Mouse (Mus musculus) left cerebral cortex, adult 18-20 months (tissue): ENCODE results near the gene Acsbg1. TPM values are rescaled to one million over a fixed set of nuclear protein-coding genes. Genes with fewer than 3 reads are reported as not detected.
"Not testable (repeated sequence)": the region's sequence is repeated elsewhere in the genome, so short reads cannot be mapped to it uniquely, and the experiment has no call there.

ENCODE experiments used
- DNase-seq, 2 experiments: peaks; one replicate each; pipeline ENCODE4 v3.0.0; 2021 to 2022; ENCODE audit warnings: low spot score in 2 of 2, mixed read lengths in 1 of 2
- long read RNA-seq, 2 experiments: library from polyadenylated mRNA; stranded (forward); transcript quantifications; one replicate each; pipeline ENCODE4 v2.0.0; 2021
- total RNA-seq, 2 experiments: library from RNA; stranded (reverse); gene quantifications; 2 replicates each; pipeline ENCODE4 v1.2.3; 2021

The Acsbg1 gene
- 100 to 1,000 TPM; 109 to 126 TPM for total RNA-seq
- long read RNA-seq, experiment 1, transcript Acsbg1-201 (14 exons, 2,880 nt) = major isoform, 273 of 307 reads
- long read RNA-seq, experiment 1, partial matches to known transcripts = 25 of 307 reads
- long read RNA-seq, experiment 1, other reads (novel, unspliced or antisense) = 9 of 307 reads
- long read RNA-seq, experiment 2, transcript Acsbg1-201 (14 exons, 2,880 nt) = major isoform, 323 of 364 reads
- long read RNA-seq, experiment 2, partial matches to known transcripts = 29 of 364 reads
- long read RNA-seq, experiment 2, other reads (novel, unspliced or antisense) = 12 of 364 reads

DNA sequence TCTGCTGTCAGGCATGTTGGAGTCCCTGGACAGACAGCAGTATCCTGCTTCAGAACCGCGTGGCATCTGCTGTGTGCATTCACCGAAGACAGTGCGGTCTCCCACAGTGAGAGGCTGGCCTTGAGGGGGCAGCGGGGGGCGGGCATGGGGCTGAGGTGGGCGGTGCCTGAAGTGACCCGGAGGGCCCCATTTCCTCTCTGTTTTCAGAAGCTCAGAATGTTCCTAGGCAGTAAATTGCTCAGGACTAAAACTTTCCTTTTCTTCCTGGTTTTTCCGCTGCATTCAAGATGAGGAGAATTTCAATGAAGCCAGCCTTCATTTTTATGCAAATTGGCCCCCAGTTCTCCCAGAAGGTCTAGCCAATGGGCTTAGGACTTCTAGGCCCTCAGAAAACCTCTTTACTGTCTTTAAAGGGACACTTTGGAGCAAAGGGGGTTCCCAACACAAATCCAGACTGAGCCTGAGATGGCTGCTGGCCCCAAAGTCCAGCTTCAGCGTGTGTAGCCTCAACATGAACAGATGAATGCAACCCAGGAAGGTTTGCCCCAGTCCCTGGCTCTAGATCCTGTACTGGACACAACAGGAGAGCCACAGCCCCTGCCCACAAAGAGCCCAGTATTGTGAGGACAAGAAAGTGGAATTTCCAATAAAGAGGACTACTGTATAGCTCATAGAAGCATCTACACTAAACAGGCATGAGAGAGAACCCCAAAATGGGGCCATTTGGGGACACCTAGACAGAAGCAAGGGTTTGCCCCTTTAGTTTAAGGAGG lies at the start of gene Acsbg1:
Gene Acsbg1, minus strand, starts transcription at position 266 of the 773 bp plus-strand sequence.
- DNase-seq = no peak

DNA sequence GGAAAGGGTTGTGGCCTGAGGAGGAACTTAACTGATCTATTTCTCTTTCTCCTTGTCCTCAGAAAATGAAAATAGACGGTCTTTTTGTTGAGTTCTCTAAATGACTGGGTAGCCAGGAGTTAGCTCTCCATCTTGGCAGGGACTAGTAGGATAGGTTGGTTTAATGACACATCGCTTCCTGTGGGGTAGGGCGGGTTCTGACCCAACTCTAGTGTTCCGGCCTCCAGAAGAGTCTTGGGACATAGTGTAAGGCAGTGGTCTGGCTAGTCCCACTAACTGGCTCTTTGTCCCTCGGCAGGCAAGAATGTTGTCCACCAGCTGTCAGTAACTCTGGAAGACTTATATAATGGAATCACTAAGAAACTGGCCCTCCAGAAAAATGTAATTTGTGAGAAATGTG lies 46.4 kb upstream of the Acsbg1 start:
- DNase-seq = no peak

DNA sequence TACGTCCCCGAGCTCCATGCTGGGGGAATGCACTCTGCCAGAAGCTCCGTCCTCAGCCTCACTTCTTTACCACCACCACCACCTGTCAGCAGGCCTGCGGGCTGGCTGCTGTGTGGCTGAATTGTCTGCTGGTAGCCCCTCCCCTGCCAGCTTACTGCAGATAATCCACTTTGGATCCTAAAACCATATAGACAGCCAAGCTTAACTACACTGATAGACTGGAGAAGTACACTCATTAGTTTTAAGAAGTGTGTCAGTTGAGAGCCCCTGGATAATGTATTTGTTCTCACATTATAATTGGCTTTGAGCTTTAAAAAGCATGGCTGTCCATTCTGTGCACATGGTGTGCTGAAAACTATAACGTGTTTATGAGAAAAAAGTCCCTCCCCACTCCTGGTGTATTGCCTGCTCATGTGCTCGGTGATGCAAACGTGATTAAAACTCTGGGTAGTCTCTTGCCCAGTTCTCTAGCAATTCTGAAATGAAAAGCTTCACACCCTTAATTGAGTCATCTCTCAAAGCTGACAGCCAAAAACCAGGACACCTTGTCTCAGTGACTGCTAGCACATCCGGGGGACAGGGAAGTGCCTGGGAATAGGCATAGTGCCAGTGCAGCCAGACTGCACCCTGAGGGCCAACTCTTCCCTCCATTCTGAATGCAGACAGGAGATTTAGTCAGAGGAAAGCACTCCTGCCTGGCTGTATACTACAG lies 45.8 kb upstream of the Acsbg1 start:
- DNase-seq = peak in 1 of 2 experiments; percentile 25

DNA sequence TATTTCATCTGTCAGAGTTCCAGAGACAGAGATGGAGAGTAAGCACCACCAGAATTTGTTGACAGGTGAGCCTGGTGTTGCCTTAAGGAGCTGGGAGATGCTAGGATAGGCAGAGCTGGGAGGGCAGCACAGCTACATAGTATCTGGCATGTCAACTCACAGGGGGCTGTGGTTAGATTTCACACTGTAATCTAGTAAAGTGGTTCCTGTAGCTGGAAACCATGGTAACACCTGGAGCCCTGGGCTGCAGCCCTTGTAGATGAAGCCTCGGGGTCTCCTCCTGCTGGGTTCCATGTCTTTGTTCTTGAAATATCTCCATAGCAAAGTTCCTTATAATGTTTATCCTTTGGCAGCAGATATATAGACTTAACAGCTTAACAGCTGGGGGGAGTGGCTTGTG lies 43.9 kb upstream of the Acsbg1 start:
- no peak for DNase-seq

DNA sequence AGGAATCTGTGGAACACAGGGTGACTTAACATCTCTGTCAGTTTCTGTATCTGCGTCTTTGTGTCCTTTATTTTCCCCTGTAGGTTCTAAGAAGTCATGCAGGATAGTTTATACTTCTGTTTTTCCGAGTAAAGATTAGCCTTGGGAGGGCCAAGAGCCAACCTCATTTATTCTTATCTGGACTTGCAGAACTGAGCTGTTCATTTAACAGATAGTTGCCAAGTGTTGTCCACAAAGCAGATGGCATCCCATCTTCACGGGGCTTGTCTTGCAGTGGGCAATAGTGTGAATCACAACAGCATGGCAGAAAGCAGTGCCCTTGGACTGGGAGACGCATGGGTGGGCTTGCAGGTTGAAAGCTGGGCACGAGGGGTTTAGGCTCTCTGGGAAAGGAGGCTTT lies 42.7 kb upstream of the Acsbg1 start:
- no peak for DNase-seq

DNA sequence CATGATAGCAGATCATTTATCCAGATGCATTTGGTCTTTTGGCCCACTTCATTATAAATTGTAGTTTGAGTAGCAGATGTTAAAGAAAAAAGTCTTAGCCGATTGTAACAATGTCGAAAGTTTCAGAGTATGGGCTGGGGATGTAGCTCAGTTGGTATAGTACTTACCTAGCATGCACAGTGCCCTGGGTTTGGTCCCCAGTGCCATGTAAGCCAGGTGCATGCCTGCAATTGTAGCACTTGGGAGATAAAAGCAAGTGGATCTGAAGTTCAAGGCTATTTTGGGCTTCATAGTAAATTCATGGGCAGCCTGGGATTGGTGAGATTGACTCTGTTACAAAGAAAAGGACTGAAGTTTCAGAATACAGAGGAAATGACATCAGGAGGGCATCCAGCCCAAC lies 40.9 kb upstream of the Acsbg1 start:
- DNase-seq = no peak

DNA sequence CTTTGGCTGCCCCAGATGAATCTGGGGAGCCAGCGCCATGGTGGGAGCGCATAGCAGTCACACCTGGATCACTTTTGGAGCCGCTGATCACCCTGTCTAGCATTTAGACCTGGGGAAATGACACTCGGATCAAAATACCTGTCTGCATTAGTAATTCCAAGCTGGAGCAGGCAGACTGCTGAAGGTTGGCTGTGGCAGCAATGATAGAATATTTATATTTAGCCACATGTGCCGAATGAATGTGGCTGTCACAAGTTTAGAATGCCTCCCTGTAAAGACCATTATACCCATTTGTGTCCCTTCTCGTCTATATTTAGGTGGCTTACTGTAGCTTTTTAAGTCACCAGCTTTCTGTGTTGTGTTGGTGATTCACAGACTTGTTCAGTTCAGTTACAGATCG lies 39.1 kb upstream of the Acsbg1 start:
- DNase-seq = no peak

- DNase-seq = peak; percentile 24 to 50
Observed at GRCm38 (mm10) chr9:54700174-54700475, 38.5 kb upstream of the Acsbg1 start.

GRCm38 (mm10) chr9:54699345-54700173 lies 37.9 kb upstream of the Acsbg1 start:
- peak; percentile 74 to 81 for DNase-seq

- no peak for DNase-seq
Observed at GRCm38 (mm10) chr9:54699087-54699344, 37.3 kb upstream of the Acsbg1 start.

DNA sequence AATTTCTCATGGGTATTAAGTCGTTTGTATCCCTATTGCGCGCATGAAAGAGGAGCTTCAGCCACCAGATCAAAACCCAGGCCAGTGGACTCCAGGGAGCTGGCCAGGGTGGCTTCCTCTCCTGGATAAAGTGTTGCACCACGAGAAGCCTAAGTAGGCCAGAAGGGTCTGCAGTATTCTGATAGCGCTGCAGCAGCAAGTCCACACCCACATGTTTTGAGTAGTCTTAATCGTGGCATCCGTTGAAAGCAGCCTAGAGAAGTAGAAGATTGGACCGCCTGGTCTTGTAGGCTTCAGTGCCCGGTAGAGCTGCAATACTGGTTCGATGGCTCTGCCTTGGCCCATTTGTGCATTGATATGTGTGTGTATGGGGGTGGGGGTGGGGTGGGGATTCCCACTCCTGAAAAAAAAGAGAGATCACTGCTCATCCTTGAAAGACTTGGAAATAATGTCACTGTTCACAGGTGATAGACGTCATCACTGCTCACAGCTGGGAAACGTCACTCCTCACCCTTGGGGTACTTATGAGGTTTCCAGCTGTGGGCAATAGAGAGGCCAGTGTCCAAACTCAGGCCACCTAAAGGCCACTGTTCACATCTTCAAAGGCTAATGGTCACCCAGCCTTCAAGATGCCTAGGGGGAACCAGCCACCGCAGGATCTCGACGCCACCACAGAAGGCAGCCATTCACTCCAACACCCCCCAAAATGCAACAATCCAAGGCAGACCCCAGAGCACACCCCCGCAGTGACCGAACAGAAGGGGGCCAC lies 36.8 kb upstream of the Acsbg1 start, which contains the start of gene Dnaja4:
Gene Dnaja4, plus strand, starts transcription at position 556 of the 769 bp plus-strand sequence.
- no peak for DNase-seq

GRCm38 (mm10) chr9:54691241-54691805 lies 29.7 kb upstream of the Acsbg1 start:
- not testable (repeated sequence) for DNase-seq

GRCm38 (mm10) chr9:54690697-54691096 lies 29.0 kb upstream of the Acsbg1 start:
- not testable (repeated sequence) for DNase-seq

DNA sequence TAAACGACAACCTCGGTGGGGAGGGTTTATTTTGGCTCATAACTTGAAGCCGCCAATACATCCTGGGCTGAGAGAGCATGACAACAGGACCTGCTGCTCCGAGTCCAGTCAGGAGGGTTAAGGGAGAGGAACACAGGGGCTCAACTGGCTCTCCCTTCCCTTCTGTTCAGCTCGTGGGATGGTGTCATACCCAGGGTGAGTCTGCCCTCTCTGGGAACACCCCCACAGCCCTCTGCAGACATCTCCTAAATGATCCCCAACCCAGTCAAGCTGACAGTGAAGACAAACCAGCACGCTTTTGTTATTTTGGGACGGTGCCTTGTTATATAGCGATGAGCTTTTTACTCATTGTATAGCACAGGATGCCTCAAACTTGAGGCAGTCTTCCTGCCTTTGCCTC lies 27.8 kb upstream of the Acsbg1 start:
- DNase-seq = no peak

DNA sequence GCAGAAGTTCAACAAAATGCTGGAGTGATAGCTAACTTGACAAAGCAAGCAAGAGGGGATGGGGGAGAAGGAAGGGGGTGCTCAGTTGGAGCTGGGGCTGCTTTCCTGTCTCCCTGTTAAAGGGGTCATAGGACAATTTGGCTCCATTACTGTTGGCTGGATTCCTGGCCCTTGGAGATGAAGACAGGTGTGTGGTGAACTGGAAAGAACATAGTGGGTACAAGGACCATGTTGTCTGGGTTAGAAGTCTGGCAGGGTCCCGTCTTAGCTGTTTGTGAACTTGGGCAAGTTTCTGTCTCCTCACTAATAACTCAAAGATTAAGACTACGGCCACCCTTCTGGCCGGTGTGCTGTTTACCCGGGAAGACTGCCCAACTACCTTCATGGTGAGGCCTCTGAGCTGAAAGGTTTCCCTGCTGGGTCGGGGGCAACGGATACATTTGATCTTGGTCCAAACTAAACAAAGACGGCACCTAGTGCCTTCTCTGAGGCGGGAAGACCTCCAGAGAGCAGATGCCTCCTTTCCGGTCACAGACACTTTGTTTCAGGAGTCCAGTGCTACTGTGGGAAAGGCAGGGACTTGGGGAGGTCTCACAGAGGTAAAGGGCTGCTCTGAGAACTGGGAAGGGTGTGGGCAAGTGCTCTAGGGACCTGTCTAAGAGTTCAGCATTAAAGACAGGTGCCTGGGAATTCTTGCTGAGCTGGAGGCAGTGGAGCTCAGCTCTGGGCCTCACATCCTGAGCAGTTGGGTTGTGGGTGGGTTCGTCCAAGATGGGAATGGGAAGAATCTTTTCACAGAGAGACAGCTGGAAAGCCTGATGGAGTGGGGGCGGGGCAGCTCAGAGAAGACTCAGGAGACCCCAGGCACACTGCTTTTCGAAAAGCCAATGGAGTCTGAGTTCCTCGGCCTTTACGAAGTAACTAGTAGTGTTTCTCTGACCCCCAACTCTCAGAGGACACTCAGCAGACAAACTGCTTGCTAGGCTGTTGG lies 25.9 kb upstream of the Acsbg1 start:
- no peak for DNase-seq

DNA sequence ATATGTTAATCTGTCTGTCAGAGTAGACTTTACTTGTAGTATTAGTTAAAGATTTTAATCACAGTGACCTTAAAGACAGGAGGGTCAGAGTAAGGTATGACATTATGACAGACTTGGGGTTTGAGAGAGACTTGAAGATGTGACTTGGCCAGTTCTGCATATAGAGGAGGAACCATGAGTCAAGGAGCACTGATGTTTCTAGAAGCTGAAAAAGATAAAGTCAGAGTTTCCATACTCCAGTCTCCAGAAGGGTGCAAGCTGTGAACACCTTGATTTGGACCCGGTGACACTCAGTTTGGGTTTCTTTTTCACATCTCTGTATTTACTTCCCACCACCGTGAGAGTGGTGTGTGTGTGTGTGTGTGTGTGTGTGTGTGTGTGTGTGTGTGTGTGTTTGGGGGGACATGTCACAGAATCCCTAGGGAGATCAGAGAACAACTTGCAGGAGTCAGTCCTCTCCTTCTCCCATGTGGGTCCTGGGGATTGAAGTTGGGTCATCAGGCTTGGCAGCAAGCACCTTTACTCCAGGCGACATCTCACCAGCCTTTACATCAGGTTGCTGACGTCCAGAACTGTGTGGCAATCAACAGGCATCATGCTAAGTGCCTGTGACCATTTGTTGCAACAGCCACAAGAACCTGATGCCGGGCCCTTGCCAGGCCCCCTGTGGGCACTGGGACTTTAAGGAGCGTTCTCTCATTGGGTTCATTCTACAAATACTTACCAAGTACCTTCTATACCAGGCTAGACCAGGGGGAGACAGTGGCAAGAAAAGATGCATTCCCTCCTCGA lies 22.3 kb upstream of the Acsbg1 start:
- DNase-seq = no peak

DNA sequence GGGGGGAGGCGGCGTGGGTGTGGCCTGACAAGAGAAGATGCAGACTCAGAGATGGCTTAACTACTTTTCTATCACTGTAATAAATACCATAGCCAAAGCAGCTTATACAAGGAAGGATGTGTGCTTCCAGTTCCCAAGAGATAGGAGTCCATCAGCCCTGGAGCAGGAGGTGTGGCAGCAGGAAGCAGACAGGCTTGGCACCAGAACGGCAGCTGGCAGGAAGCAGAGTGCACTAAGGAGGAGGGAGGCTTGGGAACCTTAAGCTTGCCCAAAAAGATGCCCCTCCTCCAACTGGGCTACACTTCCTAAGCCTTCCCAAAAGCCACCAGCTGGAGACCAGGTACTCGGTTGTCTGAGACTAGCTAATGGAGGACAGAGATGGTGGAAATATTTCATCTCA lies 21.2 kb upstream of the Acsbg1 start:
- no peak for DNase-seq

- DNase-seq = peak; percentile 78 to 79
Observed at GRCm38 (mm10) chr9:54676531-54676986, 14.9 kb upstream of the Acsbg1 start.
